Mouse (Mus musculus) intestine, embryonic 16.5 days (tissue): ENCODE measurements around the gene Gm826. TPM values are rescaled to one million over a fixed set of nuclear protein-coding genes. Genes with fewer than 3 reads are reported as not detected.

Experiments
- ATAC-seq: fragments of 200-750 bp; cut with Nextera tagmentation; 2 replicates; pipeline ENCODE4 v1.8.0; 2017; ENCODE audit warnings: moderate TSS enrichment, moderate library complexity
- H3K27ac ChIP-seq: fragments of 300-500 bp; sonication (generic); 2 replicates; pipeline ENCODE4 v1.5.1; 2014; ENCODE audit warnings: mild to moderate bottlenecking, low read length
- H3K27me3 ChIP-seq: fragments of 300-500 bp; sonication (generic); replicated peaks from 2 replicates; pipeline ENCODE4 v1.6.1; 2014; ENCODE audit warnings: low read length, control low read depth, mixed read lengths; ENCODE audit not compliant: control insufficient read depth, insufficient read depth
- H3K36me3 ChIP-seq: fragments of 300-500 bp; sonication (generic); 2 replicates; pipeline ENCODE4 v1.6.1; 2014; ENCODE audit warnings: low read length, control low read depth; ENCODE audit not compliant: control insufficient read depth, insufficient read depth
- H3K4me1 ChIP-seq: fragments of 300-500 bp; sonication (generic); 2 replicates; pipeline ENCODE4 v1.6.1; 2014; ENCODE audit warnings: low read length, control low read depth, mixed read lengths; ENCODE audit not compliant: control insufficient read depth, insufficient read depth
- H3K4me2 ChIP-seq: fragments of 300-500 bp; sonication (generic); 2 replicates; pipeline ENCODE4 v1.6.1; 2014; ENCODE audit warnings: low read depth, low read length, control low read depth
- H3K4me3 ChIP-seq: fragments of 300-500 bp; sonication (generic); 2 replicates; pipeline ENCODE4 v1.5.1; 2014; ENCODE audit warnings: mild to moderate bottlenecking, low read length
- H3K9ac ChIP-seq: fragments of 300-500 bp; sonication (generic); 2 replicates; pipeline ENCODE4 v1.6.1; 2014; ENCODE audit warnings: low read depth, low read length
- H3K9me3 ChIP-seq: fragments of 300-500 bp; sonication (generic); 2 replicates; pipeline ENCODE4 v1.6.1; 2016; ENCODE audit warnings: low read length, control low read depth; ENCODE audit not compliant: control insufficient read depth
- WGBS: fragments of 180-500 bp; shearing (Covaris S2); extraction: QIAGEN DNeasy Blood & Tissue Kit; methylation state at CpG from one replicate; pipeline ENCODE4 v1.1.7; 2014; 5-methylcytosine and 5-hydroxymethylcytosine counted together
- polyA plus RNA-seq: library from polyadenylated mRNA; unstranded; fragments of >200 nt; fragmentation: Nextera tagmentation; extraction: Ambion mirVana; gene quantifications from 2 replicates; pipeline ENCODE4 v1.2.1, GENCODE M21; 2015

Gm826 gene
- polyA plus RNA-seq, 1 experiment from 2014 or later, result 24.3 TPM

GRCm38 (mm10) chr2:160318255-160318654, 15.7 kb downstream of the Gm826 start:
- H3K27ac ChIP-seq, result no peak overlapping the region
- no peaks in the 10 kb centered on the region for H3K36me3 ChIP-seq
- no peaks in the 10 kb centered on the region for H3K27me3 ChIP-seq
- no peaks in the 10 kb centered on the region for H3K9me3 ChIP-seq
- WGBS, result 44% methylated on average over 4 of the region's 4 CpGs
- no peak overlapping the region for H3K4me2 ChIP-seq
- no peak overlapping the region for H3K9ac ChIP-seq
- ATAC-seq, result no peak
- H3K4me3 ChIP-seq, result no peak overlapping the region
- 0 out of 2 replicates have a peak, but pooled peaks cover 3% of the 10 kb centered on the region for H3K4me1 ChIP-seq

- Histone ChIP-seq H3K27ac (no peak overlapping the region), H3K4me1 (no peaks in the 10 kb centered on the region), H3K27me3 (no peaks in the 10 kb centered on the region), H3K9ac (no peak overlapping the region), H3K9me3 (no peaks in the 10 kb centered on the region), H3K4me2 (no peak overlapping the region), H3K36me3 (no peaks in the 10 kb centered on the region), H3K4me3 (no peak overlapping the region)
- 41% methylated on average over 12 of the region's 12 CpGs for WGBS
- peak; percentile 70 for ATAC-seq
Measured at GRCm38 (mm10) chr2:160313595-160314007, 20.4 kb downstream of the Gm826 start.

- H3K27ac ChIP-seq, result no peak overlapping the region
- no peak overlapping the region for H3K4me3 ChIP-seq
- H3K27me3 ChIP-seq, result no peaks in the 10 kb centered on the region; the same call in 1 of the 2 replicates
- no peak overlapping the region for H3K9ac ChIP-seq
- no peaks in the 10 kb centered on the region for H3K4me1 ChIP-seq
- no peak for ATAC-seq
- 87% methylated on average over 3 of the region's 3 CpGs for WGBS
- no peaks in the 10 kb centered on the region for H3K9me3 ChIP-seq
- H3K36me3 ChIP-seq, result no peaks in the 10 kb centered on the region
- no peak overlapping the region for H3K4me2 ChIP-seq
Measured at GRCm38 (mm10) chr2:160305070-160305469, 28.9 kb downstream of the Gm826 start.

GRCm38 (mm10) chr2:160303992-160304391, 30.0 kb downstream of the Gm826 start:
- Histone ChIP-seq H3K9ac (no peak overlapping the region), H3K4me3 (no peak overlapping the region), H3K27me3 (no peaks in the 10 kb centered on the region; the same call in 1 of the 2 replicates), H3K4me1 (no peaks in the 10 kb centered on the region), H3K27ac (no peak overlapping the region), H3K4me2 (no peak overlapping the region), H3K36me3 (no peaks in the 10 kb centered on the region), H3K9me3 (no peaks in the 10 kb centered on the region)
- 76% methylated on average over 2 of the region's 2 CpGs for WGBS
- ATAC-seq, result no peak

- no peak for ATAC-seq
- H3K27me3 ChIP-seq, result no peaks in the 10 kb centered on the region; the same call in 1 of the 2 replicates
- 65% methylated on average over 4 of the region's 4 CpGs for WGBS
Measured at GRCm38 (mm10) chr2:160302013-160302412, 31.9 kb downstream of the Gm826 start.

DNA sequence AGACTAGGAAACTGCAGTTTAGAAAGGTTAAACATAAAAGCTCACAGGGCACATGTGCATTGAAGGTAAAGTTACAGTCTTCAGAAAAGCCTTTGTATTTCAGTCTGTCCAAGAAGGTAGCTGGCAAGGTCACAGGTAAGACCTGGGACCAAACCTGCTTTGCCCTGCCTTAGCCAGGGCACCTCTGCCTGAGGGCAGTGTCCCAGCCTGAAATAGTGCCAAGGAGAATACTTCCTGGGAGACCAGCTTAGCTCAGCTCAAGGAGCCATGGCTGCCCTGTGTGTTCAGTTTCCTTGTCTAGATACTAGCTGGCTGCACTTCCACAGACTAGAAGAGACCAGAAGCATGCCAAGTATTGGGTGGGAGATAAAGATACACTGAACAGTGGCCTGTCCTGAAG, 35.4 kb downstream of the Gm826 start:
- Histone ChIP-seq H3K27ac (no peak overlapping the region), H3K4me1 (no peaks in the 10 kb centered on the region), H3K27me3 (no peaks in the 10 kb centered on the region), H3K4me3 (no peak overlapping the region), H3K9ac (no peak overlapping the region), H3K36me3 (no peaks in the 10 kb centered on the region), H3K9me3 (no peaks in the 10 kb centered on the region), H3K4me2 (no peak overlapping the region)
- no peak for ATAC-seq

More at GRCm38 (mm10) chr2:160302013-160302412, 31.9 kb downstream of the Gm826 start:
- H3K4me2 ChIP-seq, result no peak overlapping the region
- no peak overlapping the region for H3K27ac ChIP-seq
- no peaks in the 10 kb centered on the region for H3K4me1 ChIP-seq
- H3K9ac ChIP-seq, result no peak overlapping the region
- no peak overlapping the region for H3K4me3 ChIP-seq
- no peaks in the 10 kb centered on the region for H3K36me3 ChIP-seq
- no peaks in the 10 kb centered on the region for H3K9me3 ChIP-seq

DNA sequence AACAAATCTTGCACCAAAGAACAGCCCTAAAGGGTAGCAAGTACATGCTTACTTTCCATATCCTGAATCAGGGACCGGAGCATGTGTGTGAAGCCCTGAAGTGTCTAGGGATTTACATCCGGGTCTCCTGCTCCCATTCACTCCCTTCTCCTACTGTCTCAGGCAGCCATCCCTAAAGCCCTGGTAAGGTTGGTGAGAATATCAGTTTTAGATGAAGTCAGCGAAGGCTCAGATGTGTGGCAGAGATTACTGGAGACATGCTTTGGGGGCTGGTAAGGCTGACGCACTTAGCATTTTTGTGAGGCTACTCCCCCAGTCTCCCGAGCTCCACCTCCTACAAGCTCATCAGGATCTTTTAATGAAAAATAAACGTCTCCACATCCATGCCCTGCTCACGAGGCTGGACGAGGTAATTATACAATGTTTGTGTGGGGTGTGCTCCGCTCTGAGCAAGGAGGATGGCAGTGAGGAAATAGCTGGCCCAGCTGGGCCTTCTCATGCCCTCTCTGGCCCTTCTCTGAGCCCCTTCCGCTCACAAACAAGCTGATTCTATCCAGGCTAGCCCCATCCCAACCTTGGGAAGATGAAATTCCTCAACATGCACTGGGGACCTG, 45.3 kb downstream of the Gm826 start:
- no peak overlapping the region for H3K4me2 ChIP-seq
- no peak overlapping the region for H3K4me3 ChIP-seq
- no peak overlapping the region for H3K27ac ChIP-seq
- no peak for ATAC-seq
- H3K36me3 ChIP-seq, result no peaks in the 10 kb centered on the region
- H3K27me3 ChIP-seq, result no peaks in the 10 kb centered on the region
- 63% methylated on average over 10 of the region's 10 CpGs for WGBS
- H3K9ac ChIP-seq, result no peak overlapping the region
- H3K4me1 ChIP-seq, result no peaks in the 10 kb centered on the region
- no peaks in the 10 kb centered on the region for H3K9me3 ChIP-seq

DNA sequence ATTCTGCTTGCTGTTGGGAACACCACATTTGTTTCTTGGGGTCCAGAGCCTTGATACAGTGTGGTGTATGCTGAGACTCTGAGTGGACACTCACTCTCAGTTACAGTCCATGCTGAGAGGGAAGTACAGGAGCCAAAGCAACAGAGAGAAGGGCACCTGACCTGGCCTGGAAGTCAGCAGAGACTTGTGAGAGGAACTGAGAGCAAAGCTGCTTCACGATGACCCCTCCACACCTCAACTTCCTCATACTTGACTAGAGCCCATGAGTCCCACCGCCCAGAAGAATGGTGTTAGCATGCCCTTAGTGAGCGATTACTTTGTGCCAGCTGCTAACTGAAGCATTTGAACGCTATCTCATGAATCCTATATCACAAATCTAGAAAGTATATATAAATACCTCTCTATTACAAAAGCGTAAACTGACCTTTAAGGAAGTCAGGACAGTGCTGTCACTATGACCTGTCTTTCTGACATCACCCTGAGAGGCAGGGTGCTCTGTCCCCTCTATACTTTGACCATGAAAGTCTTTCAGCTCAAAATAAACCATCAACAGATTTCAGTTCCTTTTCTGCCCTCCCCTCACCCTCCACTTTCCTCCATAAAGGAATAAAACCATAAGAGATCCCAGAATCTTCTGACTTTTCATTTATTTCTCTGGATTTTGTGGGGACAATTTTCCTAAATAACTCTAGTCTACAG, 57.9 kb downstream of the Gm826 start:
- no peaks in the 10 kb centered on the region for H3K36me3 ChIP-seq
- H3K9ac ChIP-seq, result no peak overlapping the region
- H3K27me3 ChIP-seq, result no peaks in the 10 kb centered on the region
- H3K4me2 ChIP-seq, result no peak overlapping the region
- no peaks in the 10 kb centered on the region for H3K9me3 ChIP-seq
- H3K4me3 ChIP-seq, result no peak overlapping the region
- no peaks in the 10 kb centered on the region for H3K4me1 ChIP-seq
- no peak overlapping the region for H3K27ac ChIP-seq
- no peak for ATAC-seq
- 83% methylated on average over 5 of the region's 5 CpGs for WGBS

DNA sequence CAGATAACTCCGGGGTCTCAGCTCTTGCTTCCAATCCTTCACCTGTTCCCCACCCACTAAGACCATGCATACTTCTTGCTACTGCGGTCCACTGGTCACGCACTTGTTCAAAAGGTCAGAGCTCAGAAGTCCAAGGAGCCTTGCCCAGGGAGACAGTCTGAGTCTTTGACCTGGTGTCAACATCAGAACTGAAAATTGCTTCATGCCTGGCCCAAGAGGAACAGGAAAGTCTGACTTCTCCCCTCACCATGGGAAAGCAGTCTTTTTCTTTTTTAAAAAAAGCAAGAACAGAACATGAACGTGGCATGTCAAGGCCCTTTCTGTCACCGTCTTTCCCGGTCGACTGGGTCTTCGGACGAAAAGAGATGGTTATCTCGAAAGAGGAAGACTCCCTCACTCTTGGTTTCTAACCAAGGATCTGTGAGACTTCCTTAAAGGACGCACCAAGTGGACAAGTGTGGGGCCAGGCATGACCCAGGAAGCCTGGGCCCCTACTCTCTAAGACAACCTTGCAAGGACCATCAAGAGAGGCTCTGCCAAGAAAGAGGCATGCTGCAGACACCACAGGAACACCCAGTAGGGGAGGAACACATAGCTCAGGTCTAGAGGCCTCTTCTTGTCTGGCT, 66.0 kb downstream of the Gm826 start:
- H3K9ac ChIP-seq, result no peak overlapping the region
- 88% methylated on average over 11 of the region's 11 CpGs for WGBS
- no peaks in the 10 kb centered on the region for H3K27me3 ChIP-seq
- H3K4me2 ChIP-seq, result no peak overlapping the region
- no peak overlapping the region for H3K4me3 ChIP-seq
- H3K36me3 ChIP-seq, result no peaks in the 10 kb centered on the region
- no peaks in the 10 kb centered on the region for H3K4me1 ChIP-seq
- ATAC-seq, result no peak
- no peak overlapping the region for H3K27ac ChIP-seq
- no peaks in the 10 kb centered on the region for H3K9me3 ChIP-seq
